Mouse (Mus musculus) adrenal gland, postnatal 36 days (tissue): ENCODE data around the gene 1700018G05Rik. TPM values are rescaled to one million over a fixed set of nuclear protein-coding genes. Genes with fewer than 3 reads are reported as not detected.
"Not testable (repeated sequence)": the region's sequence is repeated elsewhere in the genome, so short reads cannot be mapped to it uniquely, and the experiment has no call there.

ENCODE experiments used
- DNase-seq, 2 experiments: peaks; one replicate each; pipeline ENCODE4 v3.0.0; 2021; ENCODE audit warnings: mixed read lengths in 1 of 2
- long read RNA-seq, 2 experiments: library from polyadenylated mRNA; stranded (forward); transcript quantifications; one replicate each; pipeline ENCODE4 v2.0.0; 2021; ENCODE audit warnings: borderline sequencing depth in 2 of 2
- total RNA-seq, 2 experiments: library from RNA; stranded (reverse); gene quantifications; 2 replicates each; pipeline ENCODE4 v1.2.3; 2021

1700018G05Rik gene
- 1 to 10 TPM in 1 of 2 experiments, not detected in 1; 1.6 TPM for total RNA-seq
- long read RNA-seq, experiment 1, result 0 reads
- long read RNA-seq, experiment 2, partial matches to known transcripts, result 0 of 1 reads
- long read RNA-seq, experiment 2, other reads (novel, unspliced or antisense), result 0 of 1 reads

- not testable (repeated sequence) for DNase-seq
These were observed at the start of gene 1700018G05Rik for GRCm38 (mm10) chrX:102928072-102928471. Gene 1700018G05Rik, plus strand, starts transcription at chrX:102928372.

GRCm38 (mm10) chrX:102908587-102908986 lies 19.6 kb upstream of the 1700018G05Rik start, which contains the start of the genes Dmrtc1a and 1700011M02Rik:
Gene Dmrtc1a, minus strand, starts transcription at chrX:102908687.
Gene 1700011M02Rik, plus strand, starts transcription at chrX:102908905.
- DNase-seq, result not testable (repeated sequence)

GRCm38 (mm10) chrX:102914823-102915222 lies 13.3 kb upstream of the 1700018G05Rik start:
- DNase-seq, result not testable (repeated sequence)

- DNase-seq, result peak in 1 of 2 experiments; percentile 43
These were observed 1.5 kb upstream of the 1700018G05Rik start for GRCm38 (mm10) chrX:102926707-102927106.

- DNase-seq, result no peak
These were observed 4.9 kb downstream of the 1700018G05Rik start for GRCm38 (mm10) chrX:102932992-102933570.

GRCm38 (mm10) chrX:102933571-102934394 lies 5.6 kb downstream of the 1700018G05Rik start:
- DNase-seq, result peak; percentile 23 to 56

- no peak for DNase-seq
These were observed 6.2 kb downstream of the 1700018G05Rik start for GRCm38 (mm10) chrX:102934395-102934764.

- no peak for DNase-seq
These were observed 8.6 kb downstream of the 1700018G05Rik start for GRCm38 (mm10) chrX:102936743-102937142.

- DNase-seq, result not testable (repeated sequence)
These were observed 22.0 kb downstream of the 1700018G05Rik start for GRCm38 (mm10) chrX:102950136-102950535.

GRCm38 (mm10) chrX:102958917-102959316 lies 30.7 kb downstream of the 1700018G05Rik start:
- DNase-seq, result peak in 1 of 2 experiments; percentile 11

GRCm38 (mm10) chrX:102960581-102960980 lies 32.4 kb downstream of the 1700018G05Rik start:
- no peak for DNase-seq

Other genes starting within 250 kb of the 1700018G05Rik start
- 1 to 10 TPM in 1 of 2 experiments, not detected in 1; 1.2 TPM for gene Gm3880, start 241.4 kb upstream of the 1700018G05Rik start, total RNA-seq
- not detected for gene Gm9112, start 220.7 kb upstream of the 1700018G05Rik start, total RNA-seq
- gene Dmrtc1b, start 220.5 kb upstream of the 1700018G05Rik start, total RNA-seq, result not detected
- gene Dmrtc1c1, start 125.4 kb upstream of the 1700018G05Rik start, total RNA-seq, result not detected
- gene Dmrtc1c2, start 73.8 kb upstream of the 1700018G05Rik start, total RNA-seq, result not detected
- gene 1700031F05Rik, start 60.4 kb upstream of the 1700018G05Rik start, total RNA-seq, result not detected
- under 1 TPM; 0.36 to 0.46 TPM for gene Dmrtc1a, start 19.7 kb upstream of the 1700018G05Rik start, total RNA-seq
- gene 1700011M02Rik, start 19.5 kb upstream of the 1700018G05Rik start, total RNA-seq, result not detected